Mouse (Mus musculus): ENCODE measurements around the gene Olfr1323. TPM values are rescaled to one million over a fixed set of nuclear protein-coding genes. Genes with fewer than 3 reads are reported as not detected.

Gene Olfr1323
- polyA plus RNA-seq (2016; fragmentation: Nextera tagmentation; extraction: Ambion mirVana) = not detected in 2 replicates

DNA sequence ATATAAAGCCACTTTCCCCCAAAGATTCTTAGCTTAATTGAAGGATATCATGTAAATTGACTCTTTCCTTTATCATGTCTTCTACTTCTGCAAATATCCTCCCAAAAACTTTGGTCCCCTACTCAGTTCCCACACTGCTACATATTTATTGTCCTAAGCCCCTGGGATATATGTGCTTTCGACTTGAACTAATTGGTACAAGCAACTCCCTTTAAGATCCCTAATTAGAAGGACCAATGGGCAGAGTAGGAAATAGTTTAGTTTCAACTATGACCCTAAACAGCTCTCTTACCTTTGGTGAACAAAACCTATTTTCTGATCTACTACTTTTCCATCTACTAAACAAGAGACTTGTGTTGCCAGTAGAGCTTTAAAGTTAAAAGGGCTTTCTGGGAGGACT lies at the start of gene Olfr1323:
TSS of gene Olfr1323 (minus strand) at position 101 of the 400 bp plus-strand sequence.
- Histone ChIP-seq H3K27ac (replicated peaks) (no peak within 1 kb of the TSS), H3K27me3 (replicated peaks; ENCODE audit: low read depth, poor library complexity, severe bottlenecking) (no peaks in the 10 kb centered on the region), H3K4me3 (no peak within 1 kb of the TSS), H3K9me3 (no peaks in the 10 kb centered on the region), H3K4me1 (no peaks in the 10 kb centered on the region), H3K36me3 (replicated peaks) (no peaks in the 10 kb centered on the region)
- 74% methylated on average over 1 of the region's 1 CpGs for WGBS
- no peak for DNase-seq (ENCODE audit: low spot score)

DNA sequence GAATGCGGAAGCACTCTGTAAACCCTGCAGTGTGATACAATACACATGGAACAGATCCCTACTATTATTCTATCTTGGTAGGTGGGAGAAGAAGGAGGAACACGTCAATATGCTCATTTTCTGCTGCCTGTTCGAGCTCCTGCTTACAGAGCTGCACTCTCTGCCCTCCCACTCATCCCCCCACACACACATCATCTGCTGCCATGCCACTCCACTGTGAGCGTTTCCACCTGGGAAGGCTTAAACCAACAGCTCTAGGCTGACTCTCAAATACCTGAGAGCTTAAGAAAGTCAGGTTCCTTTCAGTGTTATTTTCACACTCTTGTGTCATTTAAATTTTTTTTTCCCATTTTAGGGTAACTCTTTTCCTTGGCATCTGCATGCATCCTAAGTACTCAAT lies 6.9 kb downstream of the Olfr1323 start:
- H3K9me3 ChIP-seq = no peaks in the 10 kb centered on the region
- 61% methylated on average over 4 of the region's 4 CpGs for WGBS
- H3K4me3 ChIP-seq = no peak overlapping the region
- DNase-seq (ENCODE audit: low spot score) = no peak
- no peak overlapping the region for H3K27ac ChIP-seq (replicated peaks)
- no peaks in the 10 kb centered on the region for H3K27me3 ChIP-seq (replicated peaks; ENCODE audit: low read depth, poor library complexity, severe bottlenecking)
- H3K36me3 ChIP-seq (replicated peaks) = no peaks in the 10 kb centered on the region
- H3K4me1 ChIP-seq = no peaks in the 10 kb centered on the region

Other genes with a start within 250 kb of the Olfr1323 start
- 3.7 and 5.3 TPM in 2 replicates for gene Igsf1, start 221.6 kb downstream of the Olfr1323 start, polyA plus RNA-seq (2016; fragmentation: Nextera tagmentation; extraction: Ambion mirVana)
- not detected in 2 replicates for gene Olfr1322, start 127.9 kb downstream of the Olfr1323 start, polyA plus RNA-seq (2016; fragmentation: Nextera tagmentation; extraction: Ambion mirVana)